Mouse (Mus musculus) gastrocnemius, postnatal 25 days (tissue): ENCODE measurements around the gene Actl6b. TPM values are rescaled to one million over a fixed set of nuclear protein-coding genes. Genes with fewer than 3 reads are reported as not detected.

Experiments used
- DNase-seq: peaks from one replicate; pipeline ENCODE4 v3.0.0; 2022
- long read RNA-seq, 2 experiments: library from polyadenylated mRNA; stranded (forward); transcript quantifications; one replicate each; pipeline ENCODE4 v2.0.0; 2021
- total RNA-seq, 2 experiments: library from RNA; stranded (reverse); gene quantifications; 1 replicate in 1 of 2; 2 replicates in 1 of 2; pipeline ENCODE4 v1.2.3; 2021

The Actl6b gene
- not detected for total RNA-seq
- long read RNA-seq, experiment 1: 0 reads
- long read RNA-seq, experiment 2: 0 reads

- peak; percentile 64 for DNase-seq
These were observed at the start of gene Actl6b for GRCm38 (mm10) chr5:137553411-137553837. Actl6b (plus strand) TSS chr5:137553517.

GRCm38 (mm10) chr5:137504041-137504440 lies 49.3 kb upstream of the Actl6b start:
- DNase-seq: no peak

- DNase-seq: peak; percentile 79
These were observed 43.3 kb upstream of the Actl6b start for GRCm38 (mm10) chr5:137510014-137510501.

- no peak for DNase-seq
These were observed 42.5 kb upstream of the Actl6b start for GRCm38 (mm10) chr5:137510573-137511390.

GRCm38 (mm10) chr5:137511706-137512105 lies 41.6 kb upstream of the Actl6b start:
- no peak for DNase-seq

GRCm38 (mm10) chr5:137512847-137513794 lies 40.2 kb upstream of the Actl6b start:
- no peak for DNase-seq

- no peak for DNase-seq
These were observed 39.2 kb upstream of the Actl6b start for GRCm38 (mm10) chr5:137513951-137514721.

- DNase-seq: no peak
These were observed 38.5 kb upstream of the Actl6b start for GRCm38 (mm10) chr5:137514811-137515210.

GRCm38 (mm10) chr5:137518436-137518835 lies 34.9 kb upstream of the Actl6b start, which contains the start of gene Gigyf1:
Gigyf1 (plus strand) TSS chr5:137518548.
- no peak for DNase-seq

- DNase-seq: no peak
These were observed 33.4 kb upstream of the Actl6b start for GRCm38 (mm10) chr5:137519691-137520550.

- no peak for DNase-seq
These were observed 31.5 kb upstream of the Actl6b start for GRCm38 (mm10) chr5:137521861-137522260.

- no peak for DNase-seq
These were observed 30.6 kb upstream of the Actl6b start for GRCm38 (mm10) chr5:137522711-137523110.

GRCm38 (mm10) chr5:137523396-137524250 lies 29.7 kb upstream of the Actl6b start:
- DNase-seq: no peak

GRCm38 (mm10) chr5:137524251-137524515 lies 29.1 kb upstream of the Actl6b start:
- DNase-seq: no peak

- DNase-seq: no peak
These were observed 28.6 kb upstream of the Actl6b start for GRCm38 (mm10) chr5:137524671-137525070.

- DNase-seq: no peak
These were observed 27.8 kb upstream of the Actl6b start for GRCm38 (mm10) chr5:137525511-137525910.

- no peak for DNase-seq
These were observed 27.0 kb upstream of the Actl6b start for GRCm38 (mm10) chr5:137526192-137526936.

GRCm38 (mm10) chr5:137527413-137527812 lies 25.9 kb upstream of the Actl6b start:
- DNase-seq: no peak
